Mouse (Mus musculus) heart, adult 2 months (tissue): ENCODE data around the gene Gpr63. TPM values are rescaled to one million over a fixed set of nuclear protein-coding genes. Genes with fewer than 3 reads are reported as not detected.
A peak's percentile ranks its signal among the peaks of the same experiment; 100 is the strongest.
"Not testable (repeated sequence)": the region's sequence is repeated elsewhere in the genome, so short reads cannot be mapped to it uniquely, and the experiment has no call there.

Experiments
- DNase-seq, 2 experiments: peaks; one replicate each; pipeline ENCODE4 v3.0.0; 2021
- H3K27ac ChIP-seq: fragments of 200-600 bp; 2 replicates; pipeline ENCODE4 v1.8.1; 2022
- H3K27me3 ChIP-seq: fragments of 200-500 bp; 2 replicates; pipeline ENCODE4 v1.6.1; 2012; ENCODE audit warnings: mild to moderate bottlenecking, low read length, inconsistent platforms, mixed read lengths; ENCODE audit not compliant: control insufficient read depth, insufficient read depth
- H3K36me3 ChIP-seq: fragments of 200-500 bp; 2 replicates; pipeline ENCODE4 v1.6.1; 2012; ENCODE audit warnings: low read length, inconsistent platforms; ENCODE audit not compliant: control insufficient read depth, insufficient read depth
- H3K4me1 ChIP-seq: fragments of 200-500 bp; 2 replicates; pipeline ENCODE4 v1.6.1; 2011; ENCODE audit warnings: low read length; ENCODE audit not compliant: control insufficient read depth, insufficient read depth
- H3K4me3 ChIP-seq: fragments of 200-600 bp; 2 replicates; pipeline ENCODE4 v1.8.1; 2022
- H3K79me2 ChIP-seq: fragments of 200-500 bp; replicated peaks from 2 replicates; pipeline ENCODE4 v1.6.1; 2012; ENCODE audit warnings: mild to moderate bottlenecking, inconsistent platforms, low read length, moderate library complexity, mixed read lengths; ENCODE audit not compliant: control insufficient read depth, insufficient read depth
- H3K9ac ChIP-seq: fragments of 200-500 bp; 2 replicates; pipeline ENCODE4 v1.6.1; 2012; ENCODE audit warnings: low read depth, mild to moderate bottlenecking, control low read depth, inconsistent platforms, low read length, mixed read lengths
- CTCF ChIP-seq: fragments of 200-600 bp; IDR thresholded peaks from 2 replicates; pipeline ENCODE4 v1.8.1; 2022; ENCODE audit warnings: antibody characterized with exemption, mild to moderate bottlenecking, moderate library complexity
- EP300 ChIP-seq: fragments of 200-500 bp; IDR thresholded peaks from 2 replicates; pipeline ENCODE4 v1.6.1; 2011; ENCODE audit warnings: low read depth, low read length, control low read depth; ENCODE audit not compliant: insufficient read depth
- POLR2A ChIP-seq: fragments of 200-500 bp; IDR thresholded peaks from 2 replicates; pipeline ENCODE4 v1.6.1; 2011; ENCODE audit warnings: mild to moderate bottlenecking, low read depth, low read length, control low read depth; ENCODE audit not compliant: insufficient read depth
- WGBS: fragments of 180-500 bp; shearing (Covaris S2); methylation state at CpG from one replicate; pipeline ENCODE4 v1.1.7; 2018; 5-methylcytosine and 5-hydroxymethylcytosine counted together
- intact Hi-C: fragments of 180-260 bp; cut with DNase I; formaldehyde crosslinking; loops from one replicate; pipeline ENCODE4 v1.15.1; 2025
- polyA plus RNA-seq: library from polyadenylated mRNA; depleted of rRNA; stranded (reverse); fragments of >200 nt; gene quantifications from 2 replicates; pipeline ENCODE4 v1.2.3, GENCODE M21; 2012; rRNA removed
- total RNA-seq, 2 experiments: library from RNA; stranded (reverse); gene quantifications; 2 replicates each; pipeline ENCODE4 v1.2.3; 2021

The Gpr63 gene
- total and polyA plus RNA-seq, 3 experiments, result 0.70 to 1.3 (median 1.0) TPM

DNA sequence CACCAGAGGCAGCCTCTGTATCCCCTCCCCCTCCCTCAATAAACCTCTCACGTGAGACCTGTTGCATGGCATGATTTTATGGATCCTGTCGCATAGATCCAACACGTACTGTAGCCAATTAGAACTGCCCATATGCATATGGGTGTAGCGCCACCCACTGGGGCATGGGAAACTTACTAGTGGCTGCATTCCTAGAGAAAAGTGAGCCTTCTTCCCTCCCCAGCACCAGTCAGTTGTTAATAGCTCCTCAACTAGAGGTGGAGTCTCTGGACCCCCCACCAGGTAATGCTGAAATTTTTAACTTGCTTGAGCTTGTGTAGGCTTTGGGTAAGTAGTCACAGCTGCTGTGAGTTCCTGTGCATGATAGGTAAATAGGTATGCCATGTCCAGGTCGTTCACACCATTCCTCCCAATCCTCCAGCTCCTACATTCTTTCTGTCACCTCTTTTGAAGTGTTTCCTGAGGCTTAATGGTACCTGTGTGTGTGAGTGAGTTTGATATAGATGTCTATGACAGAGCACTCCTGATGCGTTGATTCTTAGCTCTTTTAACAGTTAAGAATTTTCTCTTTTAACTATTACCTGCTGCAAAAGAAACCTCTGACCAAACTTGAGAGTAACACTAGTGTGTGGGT lies 69.1 kb downstream of the Gpr63 start:
- no peaks in the 10 kb centered on the region for H3K36me3 ChIP-seq
- intact Hi-C loops, result no loop called here
- H3K4me1 ChIP-seq, result no peaks in the 10 kb centered on the region
- 19% methylated on average over 6 of the region's 6 CpGs for WGBS
- TF ChIP-seq EP300 (no peak), CTCF (peak; percentile 27; the same call in 1 of the 2 replicates)
- H3K27me3 ChIP-seq, result no peaks in the 10 kb centered on the region
- DNase-seq, result no peak
- H3K4me3 ChIP-seq, result no peak overlapping the region
- H3K27ac ChIP-seq, result no peak overlapping the region
- H3K79me2 ChIP-seq, result no peaks in the 10 kb centered on the region
- no peak overlapping the region for H3K9ac ChIP-seq

DNA sequence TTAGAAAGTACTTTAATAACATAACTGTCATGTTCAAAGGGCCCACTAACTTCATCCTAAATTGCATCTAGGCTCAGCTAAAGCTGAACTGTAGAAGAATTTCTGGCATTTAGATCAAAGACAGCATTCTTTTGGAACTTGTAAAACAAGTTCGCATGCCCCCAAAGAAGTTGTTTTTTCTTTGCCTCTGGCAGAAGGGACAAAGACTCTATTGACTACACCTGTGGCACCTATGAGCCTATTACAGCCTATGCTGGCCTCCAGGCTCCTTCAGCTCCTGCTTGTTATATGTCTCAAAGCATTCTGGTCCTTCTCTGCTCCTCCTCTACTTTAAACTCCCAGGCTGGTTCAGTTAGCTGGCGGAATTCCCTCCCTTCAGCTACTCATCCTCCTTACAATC lies 69.6 kb downstream of the Gpr63 start:
- no peaks in the 10 kb centered on the region for H3K27me3 ChIP-seq
- no peak for DNase-seq
- H3K27ac ChIP-seq, result no peak overlapping the region
- TF ChIP-seq CTCF, result no peak
- TF ChIP-seq POLR2A, result no peak
- no peak for TF ChIP-seq EP300
- no peak overlapping the region for H3K4me3 ChIP-seq
- H3K4me1 ChIP-seq, result no peaks in the 10 kb centered on the region
- intact Hi-C loops, result no loop called here
- WGBS, result 61% methylated on average over 2 of the region's 2 CpGs
- no peaks in the 10 kb centered on the region for H3K79me2 ChIP-seq
- no peak overlapping the region for H3K9ac ChIP-seq
- H3K36me3 ChIP-seq, result no peaks in the 10 kb centered on the region

DNA sequence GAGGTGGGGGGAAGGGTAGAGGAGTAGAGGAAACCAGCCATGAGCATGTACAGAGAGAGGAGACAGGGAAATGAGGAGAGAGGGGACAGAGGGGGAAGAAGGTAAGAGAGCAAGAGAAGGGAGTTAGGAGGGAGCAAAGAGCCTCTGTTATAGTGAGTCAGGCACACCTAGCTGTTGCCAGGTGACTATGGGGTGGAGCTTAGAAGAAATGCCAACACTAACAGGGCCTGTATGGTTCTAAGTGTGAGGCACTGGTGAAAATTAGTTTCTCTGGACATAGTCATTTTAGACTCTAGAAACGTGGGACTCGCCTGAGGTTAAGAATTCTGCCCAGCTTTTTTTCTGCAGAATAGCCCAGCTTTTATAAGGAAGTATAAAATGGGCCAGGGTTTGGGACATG lies 71.1 kb downstream of the Gpr63 start:
- TF ChIP-seq POLR2A (no peak), EP300 (no peak), CTCF (no peak)
- no peak overlapping the region for H3K4me3 ChIP-seq

DNA sequence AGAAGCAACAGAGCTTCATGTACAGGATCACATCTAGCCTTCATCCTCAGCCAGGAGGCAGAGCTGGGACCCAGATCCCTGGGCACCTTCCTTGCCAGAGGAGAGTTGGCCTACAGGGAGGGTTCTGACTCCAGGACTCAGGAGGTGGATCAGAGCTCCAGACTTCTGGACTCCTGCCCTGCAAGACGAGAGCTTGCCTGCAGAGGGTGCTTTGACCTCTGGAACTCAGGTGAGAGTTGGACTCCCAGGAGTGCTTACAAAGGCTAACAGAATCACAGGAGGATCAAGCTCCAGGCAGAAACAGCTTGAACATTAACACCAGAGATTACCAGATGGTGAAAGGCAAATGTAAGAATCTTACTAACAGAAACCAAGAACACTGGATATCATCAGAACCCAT lies 89.3 kb downstream of the Gpr63 start:
- H3K27ac ChIP-seq, H3K9ac ChIP-seq, H3K79me2 ChIP-seq, intact Hi-C loops, H3K36me3 ChIP-seq, DNase-seq, H3K4me3 ChIP-seq, H3K4me1 ChIP-seq, H3K27me3 ChIP-seq: not testable (repeated sequence)
- 39% methylated on average over 1 of the region's 1 CpGs for WGBS

More for the DNA sequence above, 71.1 kb downstream of the Gpr63 start:
- 74% methylated on average over 2 of the region's 2 CpGs for WGBS
- H3K4me1 ChIP-seq, result no peaks in the 10 kb centered on the region
- no peaks in the 10 kb centered on the region for H3K79me2 ChIP-seq
- H3K36me3 ChIP-seq, result no peaks in the 10 kb centered on the region
- intact Hi-C loops, result no loop called here
- DNase-seq, result no peak
- no peaks in the 10 kb centered on the region for H3K27me3 ChIP-seq
- no peak overlapping the region for H3K9ac ChIP-seq
- H3K27ac ChIP-seq, result no peak overlapping the region

Other genes starting within 250 kb of the Gpr63 start
- 1 to 10 TPM in 1 of 2 experiments, under 1 TPM in 1; 0.91 to 1.5 TPM for gene Klhl32, start 115.3 kb upstream of the Gpr63 start, total RNA-seq
- gene Klhl32, start 115.3 kb upstream of the Gpr63 start, polyA plus RNA-seq, result 2.1 and 3.0 TPM in 2 replicates
- gene Ndufaf4, start 68.3 kb upstream of the Gpr63 start, total RNA-seq, result 10 to 100 TPM; 73.2 to 79.2 TPM
- 7.5 and 17.5 TPM in 2 replicates for gene Ndufaf4, start 68.3 kb upstream of the Gpr63 start, polyA plus RNA-seq